Mouse (Mus musculus): ENCODE results near the gene Trappc2l. TPM values are rescaled to one million over a fixed set of nuclear protein-coding genes. Genes with fewer than 3 reads are reported as not detected.
"Not testable (repeated sequence)": the region's sequence is repeated elsewhere in the genome, so short reads cannot be mapped to it uniquely, and the experiment has no call there.

Trappc2l gene
- polyA plus RNA-seq, 1 experiment, result 55.0 TPM

DNA sequence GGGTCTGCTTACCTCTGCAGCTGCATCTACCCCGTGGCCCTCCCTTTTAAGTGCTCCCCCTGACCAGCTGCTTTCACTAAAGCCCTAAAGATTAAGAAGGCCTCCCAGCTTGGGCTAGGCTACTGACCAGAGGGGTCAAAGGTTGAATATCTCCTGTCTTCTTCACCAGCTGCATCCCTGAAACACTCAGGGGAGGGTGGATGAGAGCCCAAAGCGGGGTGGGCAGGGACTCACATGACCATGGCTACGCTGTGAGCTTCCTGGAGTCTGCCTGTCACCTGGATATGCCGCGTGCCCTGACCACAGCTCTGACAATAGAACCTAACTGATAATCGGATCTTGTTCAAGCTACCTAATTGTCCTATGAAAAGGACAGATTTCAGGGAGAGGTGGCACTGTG lies 11.3 kb downstream of the Trappc2l start, which contains the start of gene Pabpn1l:
Pabpn1l (minus strand) TSS at position 13 of the 400 bp plus-strand sequence.
- H3K4me1 ChIP-seq (ENCODE audit: control insufficient read depth, insufficient read depth, low read length), result no peaks in the 10 kb centered on the region
- TF ChIP-seq POLR2A (IDR thresholded peaks at IDR 0.05; ENCODE audit: borderline replicate concordance, low read depth, low read length) (no peak), CTCF (IDR thresholded peaks at IDR 0.05; ENCODE audit: low read depth, low read length) (no peak)
- no peak within 1 kb of the TSS for H3K27ac ChIP-seq (ENCODE audit: insufficient read depth, low read depth, low read length)
- no peak within 1 kb of the TSS for H3K4me3 ChIP-seq (ENCODE audit: insufficient read depth, low read length)

DNA sequence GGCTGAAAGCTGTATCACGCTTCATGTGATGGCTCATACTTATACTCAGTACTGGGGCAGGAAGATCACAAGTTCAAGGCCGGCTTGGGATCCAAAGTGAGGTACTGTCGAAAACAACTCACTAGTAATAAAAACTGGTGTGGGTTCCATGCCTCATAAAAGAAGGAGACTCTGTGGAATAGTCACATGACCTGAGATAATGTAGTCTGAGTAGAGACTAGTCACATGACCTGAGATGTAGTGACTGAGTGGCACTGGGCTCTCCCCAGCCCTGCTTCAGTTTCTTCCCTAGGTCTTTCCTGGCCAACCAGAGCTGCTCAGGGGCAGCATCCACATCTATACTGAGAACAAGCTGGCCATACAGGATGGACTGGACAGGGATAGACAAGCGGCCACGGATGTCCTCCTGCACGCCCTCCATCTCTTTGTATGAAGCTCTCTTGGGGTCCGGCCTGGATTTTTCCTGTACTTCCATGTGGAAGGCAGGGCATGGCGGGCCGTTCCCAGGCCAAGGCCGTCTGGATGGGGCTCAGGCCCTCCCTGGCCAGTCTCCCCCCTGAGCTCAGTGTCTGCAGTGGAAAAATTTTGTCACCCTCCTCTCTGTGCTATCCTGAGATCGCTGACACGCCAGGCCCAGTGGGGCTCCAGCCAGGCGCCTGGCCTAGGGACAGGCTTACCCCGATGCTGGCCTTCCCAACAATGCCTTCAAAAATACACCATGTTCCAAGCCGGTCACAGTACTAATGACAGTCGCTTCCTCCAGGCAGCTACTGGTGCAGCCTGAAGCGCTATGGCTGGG lies 12.6 kb downstream of the Trappc2l start:
- H3K4me1 ChIP-seq (ENCODE audit: control insufficient read depth, insufficient read depth, low read length), result no peaks in the 10 kb centered on the region
- TF ChIP-seq CTCF (IDR thresholded peaks at IDR 0.05; ENCODE audit: low read depth, low read length) (no peak), POLR2A (IDR thresholded peaks at IDR 0.05; ENCODE audit: borderline replicate concordance, low read depth, low read length) (no peak)
- H3K27ac ChIP-seq (ENCODE audit: insufficient read depth, low read depth, low read length), result no peak overlapping the region
- no peak overlapping the region for H3K4me3 ChIP-seq (ENCODE audit: insufficient read depth, low read length)

DNA sequence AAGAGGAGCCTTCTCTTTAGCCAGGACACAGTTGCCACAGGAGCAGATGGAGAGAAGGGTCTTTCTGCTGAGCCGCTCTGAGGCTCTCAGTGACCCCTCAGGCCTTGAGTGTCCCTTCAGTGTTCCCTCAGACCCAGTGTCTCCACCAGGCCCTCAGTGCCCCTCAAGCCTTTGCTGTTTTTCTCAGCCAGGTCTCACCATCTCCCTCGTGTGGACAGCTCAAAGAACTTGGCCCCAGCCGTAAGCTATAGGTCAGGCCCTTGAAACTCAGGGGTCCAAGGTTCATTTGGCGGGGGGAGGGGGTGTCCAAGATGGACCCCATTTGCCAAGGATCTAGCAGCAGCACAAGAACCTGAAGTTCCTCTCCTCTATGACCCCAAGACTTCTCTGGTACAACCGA lies 13.2 kb downstream of the Trappc2l start:
- no peaks in the 10 kb centered on the region for H3K4me1 ChIP-seq (ENCODE audit: control insufficient read depth, insufficient read depth, low read length)
- H3K27ac ChIP-seq (ENCODE audit: insufficient read depth, low read depth, low read length), result no peak overlapping the region
- no peak overlapping the region for H3K4me3 ChIP-seq (ENCODE audit: insufficient read depth, low read length)
- TF ChIP-seq POLR2A (IDR thresholded peaks at IDR 0.05; ENCODE audit: borderline replicate concordance, low read depth, low read length) (no peak), CTCF (IDR thresholded peaks at IDR 0.05; ENCODE audit: low read depth, low read length) (no peak)

DNA sequence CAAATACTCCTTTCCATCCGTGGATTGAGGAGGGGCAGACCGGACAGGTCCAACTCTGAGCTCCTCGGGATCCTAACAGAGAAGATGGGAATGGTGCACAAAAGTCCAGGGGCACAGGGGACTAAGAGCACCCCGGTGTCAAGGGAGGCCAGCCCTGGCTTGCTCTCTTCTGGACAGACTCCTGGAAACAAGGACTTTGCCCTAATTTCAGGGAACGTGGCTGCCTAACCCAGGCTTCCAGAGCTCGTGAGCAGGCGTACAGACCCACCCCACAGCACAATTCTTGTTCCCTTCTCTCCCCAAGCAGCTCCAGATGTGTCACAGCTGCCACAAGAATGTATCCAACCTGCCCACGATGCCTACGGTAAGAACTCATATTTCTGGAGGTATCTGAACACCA lies 14.4 kb downstream of the Trappc2l start:
- Histone ChIP-seq H3K4me3 (ENCODE audit: insufficient read depth, low read length) (no peak overlapping the region), H3K4me1 (ENCODE audit: control insufficient read depth, insufficient read depth, low read length) (no peaks in the 10 kb centered on the region), H3K27ac (ENCODE audit: insufficient read depth, low read depth, low read length) (no peak overlapping the region)
- no peak for TF ChIP-seq CTCF (IDR thresholded peaks at IDR 0.05; ENCODE audit: low read depth, low read length)
- TF ChIP-seq POLR2A (IDR thresholded peaks at IDR 0.05; ENCODE audit: borderline replicate concordance, low read depth, low read length), result no peak

DNA sequence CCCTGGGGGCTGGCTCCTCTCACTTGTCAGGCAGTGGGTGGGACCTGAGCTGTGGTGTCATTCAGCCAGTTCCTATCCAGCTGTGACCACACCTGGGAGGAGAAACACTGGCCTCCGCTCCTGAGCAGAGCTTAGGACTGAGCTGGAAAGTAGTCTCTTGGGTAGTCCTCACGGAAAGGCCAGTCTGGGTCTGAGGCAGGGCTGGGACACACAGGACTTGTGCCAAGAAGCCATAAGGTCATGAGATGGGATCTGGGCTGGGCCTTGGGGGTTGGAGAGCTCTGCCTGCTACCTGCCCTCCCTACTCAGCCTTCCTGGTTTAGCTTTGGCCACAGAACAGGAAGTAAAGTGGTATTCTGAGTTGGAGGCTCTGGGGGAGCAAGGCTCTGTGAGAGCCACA lies 15.5 kb downstream of the Trappc2l start:
- Histone ChIP-seq H3K4me1 (ENCODE audit: control insufficient read depth, insufficient read depth, low read length) (no peaks in the 10 kb centered on the region), H3K27ac (ENCODE audit: insufficient read depth, low read depth, low read length) (no peak overlapping the region), H3K4me3 (ENCODE audit: insufficient read depth, low read length) (no peak overlapping the region)
- TF ChIP-seq POLR2A (IDR thresholded peaks at IDR 0.05; ENCODE audit: borderline replicate concordance, low read depth, low read length) (no peak), CTCF (IDR thresholded peaks at IDR 0.05; ENCODE audit: low read depth, low read length) (no peak)

DNA sequence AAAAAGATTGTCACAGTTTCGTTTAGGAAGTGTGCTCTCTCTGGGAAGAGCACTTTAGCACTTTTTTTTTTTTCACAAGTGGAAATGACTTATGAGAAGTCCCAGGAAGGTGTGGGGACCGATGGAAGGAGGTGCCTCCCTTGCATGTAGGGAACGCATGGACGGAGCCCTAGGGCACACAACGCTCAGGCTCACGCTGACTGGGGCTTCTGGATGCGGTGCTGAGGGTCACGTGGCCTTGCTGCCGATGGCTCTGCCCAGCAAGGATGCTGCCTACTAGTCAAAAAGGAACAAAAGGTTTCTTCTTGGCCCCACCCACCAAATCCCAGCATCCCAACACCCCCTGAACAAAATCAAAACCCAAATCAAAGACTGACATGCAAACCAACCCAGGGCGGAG lies 17.9 kb downstream of the Trappc2l start:
- Histone ChIP-seq H3K4me3 (ENCODE audit: insufficient read depth, low read length) (no peak overlapping the region), H3K4me1 (ENCODE audit: control insufficient read depth, insufficient read depth, low read length) (no peaks in the 10 kb centered on the region), H3K27ac (ENCODE audit: insufficient read depth, low read depth, low read length) (no peak overlapping the region)
- TF ChIP-seq CTCF (IDR thresholded peaks at IDR 0.05; ENCODE audit: low read depth, low read length) (no peak), POLR2A (IDR thresholded peaks at IDR 0.05; ENCODE audit: borderline replicate concordance, low read depth, low read length) (no peak)

DNA sequence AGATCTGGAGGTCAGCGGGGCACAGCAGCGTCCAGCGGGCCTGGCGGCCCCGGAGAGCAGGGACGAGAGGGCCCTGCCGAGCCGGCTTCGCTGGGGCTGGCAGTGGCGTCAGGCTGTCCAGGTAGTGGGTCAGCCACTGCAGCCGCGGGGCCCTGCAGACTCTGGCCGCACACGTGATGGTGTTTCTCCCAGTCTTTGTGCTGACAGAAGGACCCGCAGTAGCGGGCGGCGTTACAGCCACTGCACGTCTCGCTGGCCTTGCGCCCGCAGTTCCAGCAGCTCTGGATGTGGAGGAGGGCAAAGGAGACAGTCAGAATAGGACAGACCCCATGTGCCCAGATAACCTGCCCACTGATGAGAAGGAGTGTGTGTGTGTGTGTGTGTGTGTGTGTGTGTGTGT lies 19.3 kb downstream of the Trappc2l start:
- Histone ChIP-seq H3K4me1 (ENCODE audit: control insufficient read depth, insufficient read depth, low read length) (no peaks in the 10 kb centered on the region), H3K27ac (ENCODE audit: insufficient read depth, low read depth, low read length) (no peak overlapping the region), H3K4me3 (ENCODE audit: insufficient read depth, low read length) (no peak overlapping the region)
- TF ChIP-seq POLR2A (IDR thresholded peaks at IDR 0.05; ENCODE audit: borderline replicate concordance, low read depth, low read length) (no peak), CTCF (IDR thresholded peaks at IDR 0.05; ENCODE audit: low read depth, low read length) (no peak)

DNA sequence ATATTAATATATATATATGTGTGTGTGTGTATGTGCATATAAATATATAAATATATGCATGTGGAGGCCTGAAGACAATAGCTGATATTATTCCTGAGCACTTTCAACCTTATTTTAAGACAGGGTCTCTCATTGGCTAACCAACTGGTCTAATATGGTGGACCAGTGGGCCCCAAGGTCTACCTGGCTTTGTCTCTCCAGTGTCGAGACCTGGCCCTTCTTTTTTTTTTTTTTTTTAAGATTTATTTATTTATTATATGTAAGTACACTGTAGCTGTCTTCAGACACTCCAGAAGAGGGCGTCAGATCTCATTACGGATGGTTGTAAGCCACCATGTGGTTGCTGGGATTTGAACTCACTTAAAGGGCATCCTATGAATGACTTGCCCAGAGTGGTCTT lies 20.7 kb downstream of the Trappc2l start:
- not testable (repeated sequence) for H3K4me1 ChIP-seq (ENCODE audit: control insufficient read depth, insufficient read depth, low read length)

DNA sequence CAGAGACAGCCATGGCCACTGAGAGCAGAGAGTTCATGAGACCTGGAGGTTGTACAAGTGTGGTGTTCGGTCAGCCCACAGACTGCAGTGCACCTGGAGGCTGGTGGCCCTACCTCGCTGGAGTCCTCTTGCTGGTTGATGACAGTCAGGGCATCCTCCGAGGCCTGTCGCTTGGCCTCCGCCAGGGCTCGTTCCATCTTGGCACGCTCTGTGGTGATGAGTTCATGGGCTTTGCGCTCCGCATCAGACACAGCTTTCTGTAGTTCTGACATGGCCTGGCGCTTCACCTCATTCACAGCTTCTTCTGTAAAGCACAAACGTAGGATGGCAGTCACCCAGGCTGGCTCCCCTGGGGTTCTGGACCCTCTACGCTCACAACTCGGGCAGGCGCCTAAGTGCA lies 21.8 kb downstream of the Trappc2l start:
- TF ChIP-seq POLR2A (IDR thresholded peaks at IDR 0.05; ENCODE audit: borderline replicate concordance, low read depth, low read length), result no peak
- TF ChIP-seq CTCF (IDR thresholded peaks at IDR 0.05; ENCODE audit: low read depth, low read length), result no peak
- no peak overlapping the region for H3K4me3 ChIP-seq (ENCODE audit: insufficient read depth, low read length)
- H3K4me1 ChIP-seq (ENCODE audit: control insufficient read depth, insufficient read depth, low read length), result no peaks in the 10 kb centered on the region
- H3K27ac ChIP-seq (ENCODE audit: insufficient read depth, low read depth, low read length), result no peak overlapping the region

More for the DNA sequence above, 20.7 kb downstream of the Trappc2l start:
- H3K27ac ChIP-seq (ENCODE audit: insufficient read depth, low read depth, low read length); H3K4me3 ChIP-seq (ENCODE audit: insufficient read depth, low read length): not testable (repeated sequence)

DNA sequence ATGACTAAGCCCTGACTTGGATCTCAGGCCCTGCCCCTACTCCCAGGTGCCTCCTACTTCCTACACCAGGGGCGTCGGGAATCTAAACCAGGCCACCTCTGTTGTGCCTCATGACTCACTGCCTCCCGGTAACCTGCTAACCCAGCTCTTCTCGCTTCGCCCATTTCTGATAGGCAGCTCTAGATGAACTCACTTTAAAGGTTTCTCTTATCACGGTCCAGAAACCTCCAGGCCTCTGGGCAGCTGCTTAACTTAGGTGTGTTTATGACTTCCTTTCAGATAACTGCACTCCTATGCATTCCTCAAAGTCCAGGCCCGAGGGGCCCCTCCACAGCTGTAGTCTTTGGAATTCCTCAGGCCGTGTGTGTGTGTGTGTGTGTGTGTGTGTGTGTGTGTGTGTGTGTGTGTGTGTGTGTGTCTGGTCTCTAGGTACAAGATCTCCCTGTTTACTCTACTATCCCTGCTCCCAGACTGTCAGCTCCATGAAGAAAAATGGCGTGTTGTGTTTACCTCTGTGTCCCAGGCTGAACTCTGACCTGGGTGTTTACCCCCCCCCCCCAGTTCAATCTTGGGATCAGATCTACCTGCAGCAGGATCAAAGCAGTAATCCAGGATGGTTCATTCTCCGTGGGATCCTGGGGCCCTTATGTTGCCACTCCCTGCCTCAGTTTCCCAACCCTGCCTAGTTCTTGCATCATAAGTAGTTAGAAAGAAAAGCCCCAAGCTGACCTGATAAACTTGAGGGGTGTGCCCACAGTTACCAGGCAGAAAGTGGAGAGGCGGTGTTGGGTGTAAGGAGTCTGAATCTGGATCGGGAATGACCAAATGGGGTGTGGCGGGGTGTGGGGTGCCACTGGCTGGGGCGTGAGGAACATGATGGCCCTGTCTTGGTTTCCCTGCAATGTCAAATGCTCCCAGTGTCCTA lies 24.7 kb downstream of the Trappc2l start:
- H3K4me3 ChIP-seq (ENCODE audit: insufficient read depth, low read length), result no peak overlapping the region
- H3K27ac ChIP-seq (ENCODE audit: insufficient read depth, low read depth, low read length), result no peak overlapping the region
- TF ChIP-seq POLR2A (IDR thresholded peaks at IDR 0.05; ENCODE audit: borderline replicate concordance, low read depth, low read length) (no peak), CTCF (IDR thresholded peaks at IDR 0.05; ENCODE audit: low read depth, low read length) (no peak)
- H3K4me1 ChIP-seq (ENCODE audit: control insufficient read depth, insufficient read depth, low read length), result no peaks in the 10 kb centered on the region
